28 mouse cellular contexts compared by ENCODE assay signal in the genomic region with DNA sequence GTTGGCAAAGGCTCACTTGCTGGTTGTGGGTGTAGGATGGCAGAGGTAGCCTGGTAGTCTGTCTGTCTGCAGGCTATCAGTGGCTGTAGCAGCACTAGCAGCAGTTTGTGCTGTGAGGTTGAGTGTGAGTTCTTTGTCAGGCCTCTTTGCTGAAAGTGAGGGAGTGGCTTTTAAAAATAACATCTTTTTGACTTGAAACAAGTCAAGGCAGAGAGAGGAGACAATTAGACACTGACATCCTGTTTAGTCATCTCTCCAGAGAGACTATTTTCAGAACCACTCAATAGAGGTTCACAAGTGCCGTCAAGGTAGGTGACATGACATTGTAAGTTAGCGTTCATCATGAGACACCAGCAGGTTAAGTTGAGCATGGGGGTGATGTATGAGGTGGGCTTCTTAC.
DNase-seq lines count a peak whose midpoint lies in the region; ATAC-seq and TF ChIP-seq lines count a peak whose summit lies in the region.
"Had no signal": no experiment of that assay in that cellular context is flagged by ENCODE, and none has a peak within 500 bp of the region (broad histone marks: within the 10 kb centered on the region; RNA-seq: fewer than 3 reads in every experiment).

No protein-coding gene starts in this region.

- no peak for TF ChIP-seq CTCF in thymus, adult 2 months (IDR thresholded peaks at IDR 0.05; ENCODE audit: borderline replicate concordance, control insufficient read depth, extremely low read depth, insufficient read depth, low read length, poor library complexity)

- H3K4me3 ChIP-seq in thymus, adult 2 months (ENCODE audit: control insufficient read depth, insufficient read depth, low read length) = no peak overlapping the region
- H3K4me3 ChIP-seq: forebrain, embryonic 10.5 days; heart, embryonic 10.5 days; hindbrain, embryonic 12.5 days; layer of hippocampus, adult 2 months; limb, embryonic 12.5 days; liver, embryonic 15.5 days had no signal

- ATAC-seq in CD4-positive, CD25-positive, alpha-beta regulatory T cell, adult 4 months = peak; percentile 67
- ATAC-seq in activated CD4-positive, CD25-positive, alpha-beta regulatory T cell, adult 4 months = peak; percentile 73
- ATAC-seq: forebrain, embryonic 16.5 days had no signal

- no peaks in the 10 kb centered on the region for H3K36me3 ChIP-seq in thymus, adult 2 months (ENCODE audit: control insufficient read depth, insufficient read depth, low read length)
- H3K36me3 ChIP-seq: forebrain, embryonic 10.5 days; heart, embryonic 10.5 days; hindbrain, embryonic 12.5 days; limb, embryonic 12.5 days; liver, embryonic 15.5 days had no signal

- no peak for TF ChIP-seq POLR2A in thymus, adult 2 months (IDR thresholded peaks at IDR 0.05; ENCODE audit: control insufficient read depth, extremely low read depth, insufficient read depth, low read length, poor library complexity)

- intact Hi-C loops in left cerebral cortex, postnatal 25 days (cut with DNase I) = no loop called here

- H3K27ac ChIP-seq in thymus, adult 2 months (ENCODE audit: control insufficient read depth, insufficient read depth, low read length) = peak overlapping the region; percentile 64; the same call in 1 of the 2 replicates
- H3K27ac ChIP-seq: forebrain, embryonic 10.5 days; heart, embryonic 10.5 days; hindbrain, embryonic 12.5 days; layer of hippocampus, adult 2 months; limb, embryonic 12.5 days; liver, embryonic 15.5 days had no signal

- peaks cover 10% of the 10 kb centered on the region for H3K4me1 ChIP-seq in thymus, adult 2 months (replicated peaks; ENCODE audit: control insufficient read depth, insufficient read depth, low read length)
- H3K4me1 ChIP-seq: forebrain, embryonic 10.5 days; hindbrain, embryonic 12.5 days; limb, embryonic 12.5 days; liver, embryonic 15.5 days had no signal

- WGBS in thymus, adult 2 months = 64% methylated on average over 2 of the region's 2 CpGs

- no peaks in the 10 kb centered on the region for H3K27me3 ChIP-seq in thymus, adult 2 months (ENCODE audit: control insufficient read depth, insufficient read depth, low read length)
- H3K27me3 ChIP-seq: hindbrain, embryonic 12.5 days; limb, embryonic 12.5 days; liver, embryonic 15.5 days had no signal

- no peak for DNase-seq in thymus, adult 2 months
- DNase-seq in thymus, adult 18-20 months = no peak
- peak; percentile 75 for DNase-seq in naive thymus-derived CD4-positive, alpha-beta T cell, adult 2 months (ENCODE audit: low read depth)
- DNase-seq in layer of hippocampus, adult 9-10 months (ENCODE audit: low spot score) = no peak
- no peak for DNase-seq in gastrocnemius, postnatal 10 days
- DNase-seq in left cerebral cortex, postnatal 25 days (ENCODE audit: low spot score in 2 of 2) = no peak
- DNase-seq: adrenal gland, adult 2 months; adrenal gland, postnatal 36 days; B cell, adult 2 months; cerebellum, adult 2 months; cerebellum, postnatal 14 days; gastrocnemius, postnatal 14 days; heart, postnatal 36 days; kidney, adult 18-20 months; kidney, postnatal 36 days; layer of hippocampus, postnatal 36 days; lung, embryonic 14.5 days; lung, postnatal 14 days; midbrain, embryonic 14.5 days had no signal
